Mouse (Mus musculus) G1E (cell line): ENCODE measurements around the gene Hoxa5.

Source experiments
- CTCF ChIP-seq: IDR thresholded peaks from 2 replicates; pipeline ENCODE4 v1.5.1; 2012; ENCODE audit warnings: low read depth, low read length, inconsistent platforms, mixed read lengths
- GATA1 ChIP-seq: IDR thresholded peaks from 2 replicates; pipeline ENCODE4 v1.6.1; 2012; ENCODE audit warnings: borderline replicate concordance, low read length, inconsistent platforms, mixed read lengths
- GATA2 ChIP-seq: IDR thresholded peaks from 2 replicates; pipeline ENCODE4 v1.6.1; 2012; ENCODE audit warnings: low read depth, low read length, inconsistent platforms, borderline replicate concordance
- POLR2AphosphoS5 ChIP-seq: IDR thresholded peaks from 2 replicates; pipeline ENCODE4 v1.6.1; 2012; ENCODE audit warnings: low read depth, low read length, inconsistent platforms; ENCODE audit not compliant: insufficient replicate concordance
- TAL1 ChIP-seq: conservative IDR thresholded peaks from 2 replicates; pipeline ENCODE4 v1.6.1; 2012; ENCODE audit warnings: low read depth, low read length, inconsistent platforms, mixed read lengths

DNA sequence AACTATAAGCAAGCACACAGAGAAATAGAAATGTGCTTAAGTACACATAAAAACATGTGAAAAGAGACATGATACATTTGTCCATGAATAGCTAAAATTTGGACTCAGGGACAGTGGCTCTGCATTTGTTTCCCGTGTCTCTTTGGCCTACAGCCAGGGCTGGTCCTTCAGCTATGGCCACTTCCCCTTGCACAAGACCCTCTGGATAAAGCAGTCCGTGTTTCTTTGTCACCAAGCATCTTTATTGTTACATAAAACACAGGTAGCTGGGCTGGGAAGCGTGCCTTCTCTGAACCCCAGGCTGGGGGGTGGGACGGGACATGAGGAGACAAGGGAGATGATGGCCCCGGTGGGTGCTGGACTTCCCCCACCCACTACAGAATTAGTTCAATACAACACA is 9.9 kb upstream of the Hoxa5 start:
- TF ChIP-seq CTCF (no peak), POLR2AphosphoS5 (no peak), GATA1 (no peak), GATA2 (no peak), TAL1 (no peak)
